Mouse (Mus musculus) cerebellum, adult 11 months (tissue): ENCODE measurements around the gene Mybph.
A peak's percentile ranks its signal among the peaks of the same experiment; 100 is the strongest.
"Not testable (repeated sequence)": the region's sequence is repeated elsewhere in the genome, so short reads cannot be mapped to it uniquely, and the experiment has no call there.

Source experiments
- DNase-seq: peaks from one replicate; pipeline ENCODE4 v3.0.0; 2022

Mybph gene

DNA sequence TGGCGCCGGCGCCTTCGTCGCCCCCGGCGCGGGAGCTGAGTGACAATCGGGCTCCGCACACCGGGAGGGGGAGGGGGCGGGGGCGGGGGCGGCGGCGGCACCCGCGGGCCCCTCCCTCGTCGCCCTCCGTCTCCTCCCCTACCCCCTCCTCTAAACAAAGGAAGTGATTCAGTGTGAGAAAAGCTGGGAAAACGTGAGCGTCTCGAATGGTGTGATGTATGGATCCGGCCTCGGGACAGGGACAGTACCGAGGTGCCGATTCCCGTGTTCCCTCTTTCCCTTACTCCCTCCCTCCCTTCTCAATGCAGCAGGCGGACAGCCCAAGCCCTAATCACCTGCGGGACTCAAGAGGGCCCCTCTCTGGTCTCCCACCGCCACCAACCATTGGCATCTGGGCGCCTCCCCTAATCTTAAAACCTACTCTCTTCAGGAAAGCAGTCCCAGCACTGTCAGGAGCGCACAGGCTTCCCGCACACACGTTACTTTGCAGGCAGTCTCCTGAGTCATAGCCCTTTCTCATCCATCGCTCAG lies 42.2 kb downstream of the Mybph start, which contains the start of gene Adora1:
Gene Adora1, minus strand, starts transcription at position 41 of the 531 bp plus-strand sequence.
- no peak for DNase-seq

DNA sequence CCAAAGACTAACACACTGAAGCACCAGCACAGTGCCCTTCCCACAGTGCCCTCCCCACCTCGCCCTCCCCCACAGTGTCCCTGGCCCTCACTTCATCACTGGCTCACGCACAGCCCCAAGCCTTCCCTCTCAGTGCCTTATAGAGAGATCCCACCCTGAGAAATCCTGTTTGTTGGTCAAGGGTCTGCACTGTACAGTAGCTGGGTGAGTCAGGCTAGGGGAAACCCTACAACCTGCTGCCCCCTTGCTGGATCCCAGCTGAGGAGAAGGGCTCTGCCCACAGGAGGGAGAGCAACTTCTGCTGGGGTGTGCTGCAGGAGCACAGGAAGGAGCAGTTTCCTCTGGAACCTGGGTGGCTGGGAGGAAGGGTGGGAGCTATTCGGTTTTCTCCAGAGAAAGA lies 42.9 kb downstream of the Mybph start:
- no peak for DNase-seq

DNA sequence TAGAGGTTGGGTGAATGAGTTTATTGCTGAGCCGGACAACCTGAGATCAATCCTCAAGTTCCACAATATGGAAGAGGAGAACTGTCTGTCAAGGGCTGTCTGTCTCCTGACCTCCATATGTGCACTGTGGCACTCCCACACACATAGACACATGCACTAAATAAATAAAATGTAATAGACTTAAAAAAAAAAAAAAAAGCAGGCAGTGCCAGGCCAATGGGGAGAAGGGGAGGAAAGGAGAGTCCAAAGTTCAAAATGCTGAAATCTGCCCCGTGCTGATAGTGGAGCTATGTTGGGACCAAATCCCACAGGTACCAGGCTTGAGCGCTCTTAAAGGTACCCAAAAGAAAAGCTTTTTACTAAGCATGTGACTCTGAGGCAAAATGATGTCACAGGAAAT lies 44.2 kb downstream of the Mybph start:
- no peak for DNase-seq

DNA sequence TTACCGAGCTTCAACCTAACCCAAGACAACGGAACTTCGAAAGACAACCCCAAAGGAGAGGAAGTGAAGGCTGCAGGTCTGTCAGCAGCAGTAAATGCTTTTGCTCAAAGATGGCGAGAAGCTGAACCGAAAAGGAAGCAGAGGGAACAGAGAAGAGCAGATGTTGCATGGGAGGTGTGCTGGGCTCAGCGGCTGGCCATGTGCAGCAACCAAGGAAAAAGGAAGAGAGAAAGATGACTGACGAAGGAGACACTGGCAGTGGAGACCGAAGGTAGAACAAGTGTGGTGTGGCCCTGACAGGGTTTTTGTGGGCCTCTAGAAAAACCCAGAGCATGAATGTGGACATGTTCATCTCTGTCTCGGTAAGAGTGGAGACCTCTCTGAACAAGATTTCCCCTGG lies 47.5 kb downstream of the Mybph start:
- no peak for DNase-seq

GRCm38 (mm10) chr1:134241298-134241697 lies 48.0 kb downstream of the Mybph start:
- DNase-seq, result no peak

DNA sequence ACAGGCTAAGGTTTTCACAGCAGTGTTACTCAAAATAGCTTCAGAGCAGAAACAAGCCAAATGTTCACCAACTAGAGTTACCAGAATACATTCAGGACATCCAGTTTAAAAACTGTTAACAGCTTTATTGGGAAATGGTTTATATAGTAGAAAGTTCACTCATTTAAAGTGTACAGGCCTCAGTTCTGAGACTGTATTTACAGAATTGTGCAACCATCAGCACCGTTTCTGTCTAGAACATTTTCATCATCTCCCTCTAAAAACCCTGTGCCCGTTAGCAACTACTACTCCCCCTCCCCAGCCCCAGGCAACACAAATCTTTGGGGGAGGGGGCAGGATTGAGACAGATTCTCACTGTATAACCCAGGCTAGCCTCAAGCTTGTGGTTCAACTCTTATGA lies 49.0 kb downstream of the Mybph start:
- DNase-seq, result no peak

GRCm38 (mm10) chr1:134243505-134243904 lies 50.3 kb downstream of the Mybph start:
- DNase-seq, result no peak

DNA sequence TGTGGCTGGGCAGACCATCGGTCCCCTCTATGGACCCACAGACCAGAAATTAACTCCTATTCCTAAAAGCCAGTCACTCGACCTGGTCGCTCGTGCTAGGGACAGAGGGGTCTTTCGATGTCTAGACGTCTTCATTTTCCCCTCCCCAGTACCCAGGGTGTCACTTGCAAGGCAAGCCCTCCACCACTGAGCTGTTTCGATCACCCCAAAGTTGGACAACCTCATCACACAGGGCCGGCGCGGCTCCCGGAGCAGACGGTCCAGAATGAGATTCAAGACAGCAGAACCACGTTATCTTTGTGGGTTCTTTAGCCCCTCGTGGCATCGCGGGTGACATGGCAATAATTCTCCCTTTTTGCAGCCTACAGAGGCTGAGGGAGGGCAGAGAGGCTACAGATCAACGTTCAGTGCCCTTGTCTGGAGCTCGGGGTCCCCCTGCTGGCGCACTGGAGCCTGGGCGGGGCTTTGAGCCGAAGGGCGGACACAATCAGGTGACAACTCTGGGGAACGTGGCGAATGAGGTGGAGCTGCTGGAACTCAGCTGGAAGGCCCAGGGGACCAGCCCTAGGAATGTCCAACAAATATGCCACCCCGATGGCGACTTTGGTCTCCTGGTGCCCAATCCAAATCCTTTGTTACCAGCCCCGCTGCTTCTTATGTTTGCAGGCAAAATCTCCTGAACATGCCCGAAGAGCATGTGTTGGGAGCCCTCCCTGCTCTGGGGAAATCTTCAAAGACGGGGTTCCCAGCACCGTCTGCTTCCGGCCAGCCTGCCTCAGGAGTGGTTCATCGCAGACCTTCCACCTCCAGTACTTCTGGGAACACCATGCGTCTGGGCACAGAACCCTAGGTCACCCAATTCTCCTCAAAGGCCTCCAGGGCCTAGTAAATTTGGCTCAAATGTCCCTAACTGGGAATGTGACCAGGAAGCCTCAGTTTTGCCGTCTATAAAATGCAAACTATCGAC lies 51.0 kb downstream of the Mybph start:
- DNase-seq, result peak; percentile 94

DNA sequence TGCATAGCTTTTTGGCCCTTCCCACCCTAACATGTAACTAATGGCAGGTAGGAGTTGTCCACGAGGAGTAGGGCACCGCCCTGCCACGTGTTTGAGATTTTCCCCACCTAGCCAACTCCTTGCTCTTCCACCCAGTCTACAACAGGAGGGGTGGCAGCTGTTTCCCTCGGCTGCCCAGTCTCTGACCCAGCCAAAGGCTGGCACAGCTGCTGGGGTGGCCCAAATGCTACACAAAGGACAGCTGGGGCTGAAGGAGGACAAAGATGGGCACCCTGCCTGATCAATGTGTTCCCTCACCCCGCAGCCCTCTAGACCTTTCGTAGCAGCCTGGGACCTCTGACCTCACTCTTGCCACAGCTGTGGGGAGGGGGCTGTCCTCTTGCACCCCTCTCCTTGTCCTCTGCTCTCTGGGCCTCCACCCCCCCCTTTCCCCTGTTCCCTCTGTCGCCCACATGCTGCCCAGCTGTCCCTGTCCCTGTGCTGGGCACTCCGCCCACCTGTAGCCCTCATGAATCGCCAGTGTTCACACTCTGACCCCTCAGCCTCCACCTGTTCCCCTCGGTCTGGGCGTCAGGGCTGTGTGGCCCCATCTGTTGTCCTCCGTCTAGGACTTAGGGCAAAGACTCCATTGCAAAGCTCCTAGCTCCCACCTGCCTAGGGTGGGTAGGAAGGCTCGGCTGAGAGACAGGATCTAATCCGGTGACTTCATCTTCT lies 51.9 kb downstream of the Mybph start:
- no peak for DNase-seq

DNA sequence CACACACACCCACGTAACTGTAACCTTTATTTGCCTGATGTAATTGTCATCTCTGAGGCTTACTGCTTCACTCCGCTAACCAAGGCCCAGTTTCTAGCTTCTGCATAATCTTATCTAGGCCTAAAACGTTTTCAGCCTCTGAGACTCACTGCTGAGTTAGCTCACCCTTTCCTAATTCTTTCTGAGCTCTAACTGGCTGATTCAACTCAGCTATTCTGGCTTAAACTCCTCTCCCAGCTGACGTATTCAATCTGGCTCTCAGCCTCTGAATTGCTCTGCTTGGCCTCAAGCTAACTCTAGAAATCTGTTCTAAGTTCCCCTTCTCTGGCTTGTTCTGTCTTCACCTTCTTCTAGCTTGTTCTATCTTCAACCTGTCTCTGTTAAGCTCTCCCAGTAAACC lies 53.3 kb downstream of the Mybph start:
- no peak for DNase-seq

DNA sequence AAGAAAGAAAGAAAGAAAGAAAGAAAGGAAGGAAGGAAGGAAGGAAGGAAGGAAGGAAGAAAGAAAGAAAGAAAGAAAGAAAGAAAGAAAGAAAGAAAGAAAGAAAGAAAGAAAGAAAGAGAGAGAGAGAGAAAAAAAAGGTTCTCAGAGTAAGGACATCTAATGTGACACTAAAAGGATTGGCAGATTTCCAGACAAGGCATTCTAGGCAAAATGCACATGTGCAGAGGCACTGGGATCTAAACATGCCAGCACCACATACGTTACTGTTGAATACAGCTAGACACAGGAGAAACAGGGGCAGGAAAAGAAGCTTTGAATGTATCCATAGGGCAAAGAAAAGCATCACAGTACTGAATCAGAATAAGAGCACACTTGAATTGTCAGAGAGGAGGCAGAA lies 56.4 kb downstream of the Mybph start:
- DNase-seq, result not testable (repeated sequence)
